Mouse (Mus musculus): Measurements from ENCODE around the gene Slc31a1. TPM values are rescaled to one million over a fixed set of nuclear protein-coding genes. Genes with fewer than 3 reads are reported as not detected.

Gene Slc31a1
- polyA plus RNA-seq (2015; fragmentation: Nextera tagmentation; extraction: Ambion mirVana), result 17.1 and 20.6 TPM in 2 replicates

GRCm38 (mm10) chr4:62360088-62360804 lies at the start of gene Slc31a1, which contains the start of gene Fkbp15:
TSS of gene Slc31a1 (plus strand) at chr4:62360727.
TSS of gene Fkbp15 (minus strand) at chr4:62360548.

DNA sequence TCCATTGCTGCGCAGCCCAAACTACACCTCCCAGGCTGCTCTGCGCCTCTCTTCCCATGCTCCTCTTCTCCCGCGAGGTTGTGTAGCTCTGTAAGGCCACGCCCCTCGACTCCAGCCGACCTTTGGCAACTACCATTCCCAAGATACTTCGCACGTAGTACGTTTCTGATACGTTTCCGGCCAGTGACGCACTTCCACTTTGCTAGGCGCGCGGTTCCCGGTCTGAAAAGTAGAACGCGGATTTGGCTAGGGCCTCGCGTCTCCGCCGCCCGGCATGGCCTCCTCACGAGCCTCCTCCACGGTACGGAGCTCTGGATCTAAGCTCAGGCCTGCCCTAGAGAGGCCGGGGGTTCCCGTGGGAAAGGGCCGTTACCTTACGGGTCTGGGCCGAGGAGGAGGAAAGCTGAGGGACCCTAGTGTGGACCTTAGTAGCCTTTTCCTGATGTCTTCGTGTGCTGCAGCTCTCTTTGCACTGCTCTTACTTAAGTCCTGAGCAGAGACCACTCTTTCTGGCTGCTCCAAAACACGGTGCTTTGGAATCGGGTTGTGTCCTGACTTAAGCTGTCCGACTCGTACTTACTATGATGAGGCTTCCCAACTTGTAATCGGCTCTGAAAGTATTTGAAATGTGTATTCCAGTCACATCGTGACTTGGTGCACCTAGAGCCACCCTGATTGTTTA lies 48.2 kb downstream of the Slc31a1 start, which contains the start of the genes Cdc26 and Prpf4:
TSS of gene Cdc26 (minus strand) at position 42 of the 682 bp plus-strand sequence.
TSS of gene Prpf4 (plus strand) at position 197 of the 682 bp plus-strand sequence.

GRCm38 (mm10) chr4:62435081-62435480 lies 74.6 kb downstream of the Slc31a1 start, which contains the start of gene Rnf183:
TSS of gene Rnf183 (minus strand) at chr4:62435252.

Other genes with a start within 250 kb of the Slc31a1 start
- gene Mup21, start 209.9 kb upstream of the Slc31a1 start, polyA plus RNA-seq (2015; fragmentation: Nextera tagmentation; extraction: Ambion mirVana), result not detected in 2 replicates
- 2.9 and 3.2 TPM in 2 replicates for gene Zfp37, start 129.7 kb upstream of the Slc31a1 start, polyA plus RNA-seq (2015; fragmentation: Nextera tagmentation; extraction: Ambion mirVana)
- gene Slc31a2, start 98.2 kb upstream of the Slc31a1 start, polyA plus RNA-seq (2015; fragmentation: Nextera tagmentation; extraction: Ambion mirVana), result 16.9 and 20.4 TPM in 2 replicates
- 12.3 and 14.4 TPM in 2 replicates for gene Fkbp15, start 179 bp upstream of the Slc31a1 start, polyA plus RNA-seq (2015; fragmentation: Nextera tagmentation; extraction: Ambion mirVana)
- 79.4 and 92.8 TPM in 2 replicates for gene Cdc26, start 47.9 kb downstream of the Slc31a1 start, polyA plus RNA-seq (2015; fragmentation: Nextera tagmentation; extraction: Ambion mirVana)
- gene Prpf4, start 48.1 kb downstream of the Slc31a1 start, polyA plus RNA-seq (2015; fragmentation: Nextera tagmentation; extraction: Ambion mirVana), result 9.2 and 10.2 TPM in 2 replicates
- gene Rnf183, start 74.5 kb downstream of the Slc31a1 start, polyA plus RNA-seq (2015; fragmentation: Nextera tagmentation; extraction: Ambion mirVana), result not detected in 2 replicates
- 0.84 and 0.87 TPM in 2 replicates for gene Wdr31, start 110.2 kb downstream of the Slc31a1 start, polyA plus RNA-seq (2015; fragmentation: Nextera tagmentation; extraction: Ambion mirVana)
- 1.1 and 1.7 TPM in 2 replicates for gene Bspry, start 119.3 kb downstream of the Slc31a1 start, polyA plus RNA-seq (2015; fragmentation: Nextera tagmentation; extraction: Ambion mirVana)
- 11.3 and 14.4 TPM in 2 replicates for gene Hdhd3, start 142.7 kb downstream of the Slc31a1 start, polyA plus RNA-seq (2015; fragmentation: Nextera tagmentation; extraction: Ambion mirVana)
- gene Alad, start 159.2 kb downstream of the Slc31a1 start, polyA plus RNA-seq (2015; fragmentation: Nextera tagmentation; extraction: Ambion mirVana), result 41.6 and 49.6 TPM in 2 replicates
- 31.7 and 36.3 TPM in 2 replicates for gene Pole3, start 164.3 kb downstream of the Slc31a1 start, polyA plus RNA-seq (2015; fragmentation: Nextera tagmentation; extraction: Ambion mirVana)
- gene 4933430I17Rik, start 164.6 kb downstream of the Slc31a1 start, polyA plus RNA-seq (2015; fragmentation: Nextera tagmentation; extraction: Ambion mirVana), result 0.10 TPM in 1 of 2 replicates, not detected in the other
- gene Rgs3, start 199.1 kb downstream of the Slc31a1 start, polyA plus RNA-seq (2015; fragmentation: Nextera tagmentation; extraction: Ambion mirVana), result 25.9 and 36.0 TPM in 2 replicates